Mouse (Mus musculus) adrenal gland, postnatal 4 days (tissue): ENCODE measurements around the gene Vamp5. TPM values are rescaled to one million over a fixed set of nuclear protein-coding genes. Genes with fewer than 3 reads are reported as not detected.

Experiments used
- DNase-seq, 2 experiments: peaks; one replicate each; pipeline ENCODE4 v3.0.0; 2021 to 2022; ENCODE audit warnings: low spot score in 2 of 2, mixed read lengths in 2 of 2
- total RNA-seq, 2 experiments: library from RNA; stranded (reverse); gene quantifications; 2 replicates each; pipeline ENCODE4 v1.2.3; 2021

The Vamp5 gene
- total RNA-seq, 2 experiments from 2014 or later = 33.0 to 40.5 TPM

DNA sequence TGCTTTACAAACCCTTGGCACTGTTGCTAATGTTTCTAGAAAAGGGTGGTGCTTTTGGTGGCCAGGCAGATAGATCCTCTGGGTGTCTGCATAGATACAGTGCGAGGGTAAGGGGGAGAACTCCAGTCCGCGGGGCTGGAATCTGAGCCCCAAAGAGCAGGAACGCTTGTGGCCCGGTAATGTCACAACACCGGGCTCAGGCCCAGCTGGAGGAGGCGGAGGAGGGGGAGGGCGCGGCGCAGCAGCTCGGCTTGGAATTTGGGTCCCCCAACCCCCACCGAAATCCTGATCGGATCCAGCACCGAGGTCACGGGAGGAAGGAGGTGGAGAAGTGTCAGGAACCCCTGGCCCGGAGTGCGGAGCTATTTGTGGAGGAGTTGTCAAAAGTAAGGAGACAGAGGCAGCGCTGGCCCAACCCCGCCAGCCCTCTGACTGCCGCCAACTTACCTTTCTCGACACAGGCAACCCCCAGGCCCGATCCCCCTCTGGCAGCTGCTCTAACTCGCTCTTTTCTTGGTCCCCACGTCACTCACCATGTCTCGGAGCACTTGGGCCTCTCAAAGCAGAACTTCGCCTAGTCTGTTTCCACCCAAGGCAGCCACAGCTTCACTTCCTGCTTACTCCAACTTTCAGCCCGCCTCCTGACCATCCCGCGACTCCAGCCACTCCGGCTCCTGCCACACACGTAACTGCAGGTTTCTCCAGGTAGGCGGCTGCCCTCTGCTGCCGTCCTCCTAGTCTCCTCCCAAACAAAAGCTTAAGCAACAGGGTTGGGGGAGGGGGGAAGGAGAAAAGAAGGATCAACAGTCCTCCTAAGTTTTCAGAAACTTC is 9.9 kb upstream of the Vamp5 start, which contains the start of gene Vamp8:
Gene Vamp8, minus strand, starts transcription at position 763 of the 831 bp plus-strand sequence.
- peak; percentile 54 to 68 for DNase-seq

DNA sequence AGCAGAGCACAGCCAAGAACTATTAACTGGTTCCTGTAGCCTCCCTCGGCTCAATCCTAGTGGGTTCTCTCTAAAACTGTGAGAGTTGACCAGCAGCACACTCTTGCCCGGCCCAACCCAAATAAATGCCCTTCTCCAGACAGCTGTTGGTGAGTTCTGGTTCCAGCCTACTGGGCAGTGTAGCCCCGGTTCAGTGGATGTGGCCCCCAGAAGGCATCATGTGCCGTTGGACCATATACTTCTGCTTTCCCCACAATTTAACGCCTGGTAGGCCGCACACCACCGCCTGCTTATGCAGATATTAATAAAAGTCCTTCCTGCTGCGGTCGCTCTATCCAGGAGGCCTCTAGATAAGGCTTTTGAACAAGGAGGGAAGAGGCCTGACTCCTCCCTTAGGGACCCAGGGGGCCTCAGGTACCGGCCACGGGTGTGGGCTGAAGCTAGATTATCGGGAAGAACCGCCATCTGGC is 9.2 kb upstream of the Vamp5 start:
- DNase-seq = peak in 1 of 2 experiments; percentile 23

DNA sequence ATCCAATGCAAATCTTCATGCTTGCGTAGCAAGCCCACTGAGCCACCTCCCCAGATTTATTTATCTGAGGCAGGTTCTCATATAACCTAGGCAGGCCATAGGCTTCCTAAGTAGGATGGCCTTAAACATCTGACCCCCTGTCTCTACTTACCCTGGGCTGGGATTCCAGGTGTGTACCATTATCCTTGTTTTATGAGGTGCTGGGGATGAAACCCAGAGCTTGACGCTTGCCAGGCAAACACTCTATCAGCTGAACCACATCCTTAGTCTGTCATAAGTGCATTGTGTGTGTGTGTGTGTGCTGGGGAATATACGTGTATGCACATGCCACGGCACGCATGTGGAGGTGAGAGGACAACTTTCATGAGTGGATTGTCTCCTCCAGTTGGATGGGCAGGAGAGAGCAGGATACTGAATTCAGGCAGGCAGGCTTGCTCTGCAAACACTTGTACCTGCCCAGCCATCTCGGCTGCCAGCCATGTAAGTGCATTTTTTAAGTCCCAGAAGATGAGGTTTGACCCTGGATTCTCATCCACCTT is 8.6 kb upstream of the Vamp5 start:
- no peak for DNase-seq

DNA sequence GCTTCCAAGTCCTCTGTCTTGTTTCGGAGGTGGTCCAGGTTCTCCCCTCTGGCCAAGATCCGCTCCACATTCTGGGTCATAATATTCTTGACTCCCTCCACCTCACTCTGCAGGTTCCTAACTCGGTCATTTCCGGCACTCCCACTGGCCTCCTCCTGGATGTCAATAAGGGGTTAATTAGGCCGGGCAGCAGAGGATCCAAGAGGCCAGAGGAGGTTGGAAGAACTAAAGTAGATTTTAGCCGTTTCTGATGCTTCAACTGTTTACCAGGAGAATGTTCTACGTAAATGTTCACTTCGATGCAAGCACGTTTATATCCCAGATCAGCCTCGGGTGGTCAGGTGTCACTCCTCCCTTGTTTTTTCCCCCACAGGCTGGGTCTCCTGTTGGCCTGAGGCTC is 8.0 kb upstream of the Vamp5 start:
- no peak for DNase-seq

DNA sequence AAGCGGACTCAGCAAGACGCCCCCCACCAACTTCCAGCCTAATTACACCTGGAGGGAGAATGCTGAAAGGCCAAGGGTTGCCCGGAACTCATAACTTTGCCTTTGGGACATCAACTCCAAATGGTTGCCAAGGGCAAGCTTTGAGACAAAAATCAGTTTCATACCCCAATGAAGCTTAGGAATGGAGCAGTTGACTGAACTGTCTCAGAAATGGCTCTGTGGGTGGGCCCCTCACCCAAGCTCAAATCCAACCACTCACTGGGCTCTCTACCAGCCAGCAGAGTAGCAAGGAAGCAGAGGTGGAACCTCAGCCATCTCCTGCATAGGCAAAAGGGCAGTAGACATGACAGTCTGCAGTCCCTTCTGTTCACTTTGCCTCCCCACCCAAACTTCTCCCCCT is 7.5 kb upstream of the Vamp5 start:
- no peak for DNase-seq

DNA sequence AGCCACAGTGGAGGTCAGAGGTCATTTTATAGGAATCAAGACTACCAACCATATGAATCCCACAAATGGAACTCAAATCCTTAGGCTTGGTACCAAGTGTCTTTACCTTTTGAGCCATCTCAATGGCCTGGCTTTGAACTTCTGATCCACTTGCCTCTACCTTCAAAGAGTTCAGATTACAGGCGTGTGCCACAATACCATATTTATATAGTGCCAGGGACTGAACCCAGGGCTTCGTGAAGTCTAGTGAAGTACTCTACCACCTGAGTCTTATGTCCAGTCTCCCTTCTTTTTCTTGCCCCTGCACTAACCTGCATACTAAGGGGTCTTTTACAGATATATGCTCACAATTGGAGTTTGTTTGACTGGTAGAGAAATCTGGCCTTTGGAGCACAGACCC is 6.3 kb upstream of the Vamp5 start:
- no peak for DNase-seq

DNA sequence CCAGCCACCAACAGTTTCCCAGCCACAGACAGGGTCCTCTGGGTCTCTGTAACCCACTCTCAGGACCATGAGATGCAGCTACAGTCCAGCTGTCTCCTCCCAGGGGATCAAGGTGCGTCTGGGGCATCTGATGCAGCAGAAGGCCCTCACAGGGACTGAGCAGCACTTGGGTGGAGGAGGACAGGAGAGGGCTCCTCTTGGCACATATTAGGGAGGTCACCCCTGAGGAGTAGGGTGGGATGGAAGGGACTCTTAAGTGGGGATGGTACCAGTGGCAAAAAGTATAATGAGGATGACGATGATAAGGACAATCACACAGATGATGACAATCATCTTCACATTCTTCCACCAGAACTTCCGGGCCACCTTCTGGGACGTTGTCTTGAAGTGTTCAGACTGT is 5.0 kb upstream of the Vamp5 start:
- DNase-seq = no peak

DNA sequence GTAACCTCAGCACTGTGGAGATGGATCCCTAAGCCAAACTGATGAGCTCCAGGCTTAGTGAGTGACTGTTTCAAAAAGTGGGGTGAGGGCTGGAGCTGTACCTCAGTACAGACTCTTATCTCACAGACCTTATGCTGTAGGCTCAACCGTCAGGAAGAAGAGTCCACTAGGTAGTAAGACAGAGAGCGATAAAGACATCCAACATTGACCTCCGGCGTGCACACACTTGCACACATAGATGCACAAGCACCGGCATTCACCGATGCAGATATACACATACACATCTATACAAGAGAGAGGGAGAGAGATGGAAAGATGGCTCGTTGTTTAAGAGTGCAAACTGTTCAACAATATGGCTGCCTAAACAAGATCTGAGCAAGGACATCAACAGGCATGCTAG is 3.7 kb upstream of the Vamp5 start:
- DNase-seq = no peak

DNA sequence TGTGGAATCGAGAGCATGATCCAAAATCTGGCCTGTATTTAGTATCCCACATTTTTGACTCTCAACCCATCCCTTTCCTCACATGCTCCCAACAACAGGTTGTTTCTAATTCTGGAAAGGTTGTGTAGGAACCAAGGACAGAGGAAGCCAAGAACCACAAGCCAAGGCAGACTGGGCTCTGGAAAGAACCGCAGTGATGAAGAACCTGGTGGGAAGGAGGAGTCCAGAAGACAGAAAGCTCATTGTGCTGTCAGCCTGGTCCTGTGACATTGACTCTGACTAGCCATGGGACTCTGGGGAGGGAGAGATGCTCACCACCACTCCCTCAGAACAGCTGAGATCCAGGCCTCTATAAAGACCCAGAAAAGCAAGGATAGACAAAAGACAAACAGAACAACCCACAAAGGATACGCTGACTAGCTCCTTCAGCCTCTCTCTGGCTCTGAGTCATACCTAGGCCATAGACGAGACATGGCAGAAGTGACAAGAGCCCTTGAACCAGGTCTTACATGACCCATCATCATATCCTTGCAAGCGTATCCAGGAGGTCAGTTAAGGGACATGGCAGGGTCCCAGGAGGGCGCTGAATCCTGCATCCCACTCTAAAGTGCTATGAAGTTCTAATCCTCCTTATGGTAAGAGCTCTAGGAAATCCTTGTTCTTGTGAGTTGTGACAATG is 3.0 kb upstream of the Vamp5 start:
- no peak for DNase-seq

DNA sequence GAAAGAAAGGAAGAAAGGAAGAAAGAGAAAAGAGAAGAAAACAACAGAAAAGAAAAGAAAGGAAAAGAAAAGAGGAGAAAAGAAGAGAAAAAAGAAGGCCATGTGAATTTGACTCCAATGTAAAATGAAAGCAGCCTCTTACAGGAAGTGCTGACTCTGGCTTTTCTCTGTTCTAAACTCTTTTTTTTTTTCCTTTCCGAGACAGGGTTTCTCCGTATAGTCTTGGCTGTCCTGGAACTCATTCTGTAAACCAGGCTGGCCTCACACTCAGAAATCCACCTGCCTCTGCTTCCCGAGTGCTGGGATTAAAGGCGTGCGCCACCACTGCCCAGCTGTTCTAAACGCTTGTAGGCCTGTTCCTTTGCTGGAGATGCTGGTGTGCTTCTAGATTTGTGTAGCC is 2.2 kb upstream of the Vamp5 start:
- DNase-seq = no peak

DNA sequence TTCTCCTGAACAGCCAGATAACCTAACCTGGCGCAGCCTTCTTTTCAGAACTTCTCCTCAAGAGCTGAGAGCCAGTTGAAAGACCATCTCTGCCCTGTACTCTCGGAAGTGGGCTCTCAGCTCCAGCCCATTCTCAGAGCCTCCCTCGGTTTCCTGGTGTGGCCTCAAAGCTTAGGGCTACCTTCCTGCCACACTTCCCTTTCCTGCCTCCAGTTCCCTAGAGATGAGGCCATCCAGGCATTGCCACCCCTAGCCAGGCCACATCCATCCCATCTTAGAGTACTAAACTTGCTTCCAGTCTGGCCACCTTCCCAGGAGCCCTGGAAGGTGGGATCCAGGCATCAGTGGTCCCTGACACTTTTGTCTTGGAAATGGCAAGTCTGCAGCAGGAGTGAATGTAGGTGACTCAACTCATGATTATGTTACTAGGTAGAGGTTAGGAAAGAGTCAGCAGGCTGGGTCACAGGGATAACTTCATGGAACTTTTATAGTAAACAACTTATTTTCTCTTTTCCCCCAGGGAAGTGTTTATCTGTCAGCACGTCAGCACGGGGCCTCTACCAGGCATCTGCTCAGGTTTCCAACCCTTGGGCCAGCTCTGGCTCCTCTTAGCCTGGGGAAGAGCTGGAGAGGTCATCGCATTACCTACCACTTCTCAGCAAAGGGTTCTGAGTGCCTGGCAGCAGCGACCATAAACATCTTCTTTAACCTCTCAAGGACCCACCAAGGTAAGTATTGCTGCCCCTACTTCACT is 714 bp downstream of the Vamp5 start:
- DNase-seq = no peak

DNA sequence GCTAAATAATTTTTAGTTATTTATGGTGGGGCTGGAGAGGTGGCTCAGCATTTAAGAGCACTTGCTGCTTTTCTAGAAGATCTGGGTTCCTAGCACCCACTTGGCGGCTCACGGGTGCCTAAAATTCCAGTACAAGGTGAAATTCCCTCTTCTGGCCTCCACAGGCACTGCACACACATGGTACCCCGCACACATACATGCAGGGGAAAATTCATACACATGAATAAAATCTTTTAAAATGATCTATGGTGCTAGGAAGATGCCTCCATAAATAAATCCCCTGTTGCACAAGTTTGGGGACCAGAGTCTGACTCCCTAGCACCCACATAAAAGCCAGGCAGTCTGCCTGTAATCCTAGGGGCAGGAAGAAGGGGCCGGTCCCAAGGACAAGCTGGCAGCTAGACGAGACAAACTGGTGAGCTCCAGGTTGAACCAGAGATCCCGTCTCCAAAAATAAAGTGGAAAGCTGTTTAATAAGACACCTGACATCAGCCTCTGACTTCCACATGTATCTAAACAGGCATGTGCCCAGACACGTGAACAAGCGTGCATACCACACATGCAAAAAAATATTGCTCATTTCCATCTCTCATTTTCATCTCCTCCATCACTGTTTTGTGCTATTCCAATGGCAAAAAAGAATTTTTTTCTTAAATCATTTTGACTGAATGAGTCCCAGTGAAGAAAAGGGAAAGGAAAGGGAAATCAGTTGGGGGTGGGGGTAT is 1.6 kb downstream of the Vamp5 start:
- DNase-seq = no peak

DNA sequence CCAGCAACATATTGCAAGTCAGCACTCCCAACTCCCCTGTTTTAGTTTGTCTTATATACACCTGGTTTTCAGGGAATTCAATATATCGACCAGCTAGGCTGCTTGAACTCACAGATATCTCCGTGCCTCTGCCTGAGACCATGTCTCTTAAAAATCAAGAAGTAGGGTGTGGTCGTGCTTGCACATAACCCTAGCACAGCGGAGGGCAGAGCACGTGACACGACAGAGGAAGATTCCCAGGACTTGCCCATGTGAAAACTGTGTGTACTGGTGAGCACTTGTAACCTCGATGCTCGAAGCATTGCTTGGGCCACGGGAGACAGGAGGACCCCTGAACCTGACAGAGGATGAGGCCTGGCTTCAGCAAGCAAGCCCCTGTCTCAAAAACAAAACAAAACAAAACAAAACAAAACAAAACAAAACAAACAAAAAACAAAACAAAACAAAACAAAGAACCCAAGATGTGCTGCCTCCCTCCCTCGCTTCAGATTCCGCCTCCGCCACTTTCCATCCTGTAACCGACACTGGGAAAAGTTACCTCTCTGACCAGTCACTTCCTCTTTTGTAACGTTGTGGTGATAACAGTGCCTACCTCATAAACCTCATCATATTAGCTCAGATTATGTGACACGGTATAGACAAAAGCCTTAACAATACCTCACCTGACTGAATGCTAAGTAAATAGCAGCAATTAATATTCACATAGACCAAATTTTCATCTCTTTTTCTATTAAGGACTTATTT is 5.3 kb downstream of the Vamp5 start:
- DNase-seq = no peak

DNA sequence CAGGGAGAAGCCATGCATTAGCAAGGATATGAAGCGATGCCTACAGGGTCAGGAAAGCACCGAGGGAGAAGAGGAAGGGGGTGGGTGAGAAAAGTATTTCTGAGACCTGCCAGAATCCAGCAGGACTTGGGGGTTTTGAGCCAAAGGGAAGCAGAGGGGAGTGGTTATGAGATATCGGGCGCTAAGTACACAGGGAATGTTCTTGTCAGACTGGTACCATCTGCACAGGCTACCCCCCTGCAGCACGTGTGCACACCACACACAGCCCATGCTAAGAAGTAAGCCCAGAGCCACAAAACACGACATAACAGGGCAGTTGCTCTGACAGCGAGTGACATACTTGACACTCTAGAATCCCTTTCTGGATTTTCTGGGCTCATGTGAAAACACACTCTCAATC is 6.1 kb downstream of the Vamp5 start:
- no peak for DNase-seq

DNA sequence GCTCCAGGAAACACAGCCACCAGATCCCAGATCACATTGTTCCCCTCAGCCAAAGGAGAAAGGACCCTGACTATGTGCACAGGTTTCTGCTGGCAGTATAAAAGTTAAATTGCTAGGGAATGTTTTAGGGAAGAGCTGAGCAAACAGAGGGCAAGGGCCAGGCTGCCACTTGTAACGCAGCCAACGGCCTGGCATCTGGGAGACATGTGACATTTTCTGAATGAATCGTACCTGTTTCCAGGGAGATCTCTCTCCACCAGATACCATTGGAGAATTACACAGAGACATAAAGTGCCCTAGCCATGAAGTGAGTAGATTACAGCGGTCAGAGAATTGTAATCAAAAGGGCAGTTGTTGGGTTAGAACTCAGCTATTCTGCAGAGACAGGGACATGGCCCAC is 7.1 kb downstream of the Vamp5 start:
- no peak for DNase-seq

DNA sequence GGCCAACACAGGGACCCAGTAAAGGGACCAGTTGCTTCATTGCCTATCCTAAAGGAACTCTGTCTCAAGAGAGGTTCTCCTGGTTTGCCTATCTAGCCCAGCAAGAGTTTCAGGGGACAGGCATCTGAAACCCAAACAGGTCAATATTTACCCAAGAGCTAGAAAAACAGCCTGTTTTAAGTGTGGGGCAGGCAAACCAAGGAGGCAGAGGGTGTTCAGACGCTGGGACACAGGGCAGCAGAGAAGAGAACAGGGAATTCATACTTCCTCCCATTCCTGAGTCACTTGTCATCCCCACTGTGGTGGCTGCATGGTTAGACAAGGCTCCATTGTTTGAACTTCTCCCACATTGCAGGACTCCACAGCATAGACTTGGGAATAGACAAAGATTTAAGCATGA is 8.7 kb downstream of the Vamp5 start:
- DNase-seq = no peak

DNA sequence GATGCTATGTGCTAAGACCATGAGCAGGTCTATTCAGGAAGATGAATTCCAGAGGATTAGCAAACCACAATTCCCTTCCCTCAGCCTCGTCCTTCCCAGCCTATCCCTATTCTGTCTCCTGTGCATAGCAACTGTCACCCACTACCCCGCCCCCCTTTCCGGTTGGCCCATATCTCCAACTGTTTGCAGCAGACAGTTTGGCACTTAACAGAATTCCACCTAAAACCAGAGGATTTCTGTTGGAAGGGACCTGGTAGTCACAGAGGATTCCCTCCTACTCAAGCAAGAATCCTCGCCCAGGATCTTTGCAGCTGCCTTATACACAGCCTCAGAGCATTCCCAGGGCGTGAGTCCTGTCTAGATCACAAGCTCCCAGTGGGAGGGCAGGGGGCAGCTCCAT is 9.1 kb downstream of the Vamp5 start:
- no peak for DNase-seq

DNA sequence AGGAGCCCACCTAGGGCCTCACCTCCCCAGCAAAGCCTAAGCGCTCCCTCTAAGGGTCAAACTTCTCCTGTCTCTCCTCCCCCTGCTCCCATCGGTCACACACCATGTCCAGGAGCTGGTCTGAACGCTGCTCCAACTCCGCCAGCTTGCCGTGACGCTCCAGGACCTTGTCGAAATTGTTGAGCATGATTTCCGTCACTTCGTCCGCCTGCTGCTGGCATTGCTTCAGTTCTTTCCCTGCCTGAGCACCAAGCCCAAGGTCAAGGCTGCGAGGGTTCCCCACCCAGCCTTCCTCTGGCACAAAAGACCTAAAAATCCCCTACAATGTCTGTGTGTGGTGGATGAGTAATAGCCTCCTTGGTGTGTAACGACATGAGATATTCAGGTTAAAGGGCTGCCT is 10.2 kb downstream of the Vamp5 start:
- peak in 1 of 2 experiments; percentile 39 for DNase-seq

DNA sequence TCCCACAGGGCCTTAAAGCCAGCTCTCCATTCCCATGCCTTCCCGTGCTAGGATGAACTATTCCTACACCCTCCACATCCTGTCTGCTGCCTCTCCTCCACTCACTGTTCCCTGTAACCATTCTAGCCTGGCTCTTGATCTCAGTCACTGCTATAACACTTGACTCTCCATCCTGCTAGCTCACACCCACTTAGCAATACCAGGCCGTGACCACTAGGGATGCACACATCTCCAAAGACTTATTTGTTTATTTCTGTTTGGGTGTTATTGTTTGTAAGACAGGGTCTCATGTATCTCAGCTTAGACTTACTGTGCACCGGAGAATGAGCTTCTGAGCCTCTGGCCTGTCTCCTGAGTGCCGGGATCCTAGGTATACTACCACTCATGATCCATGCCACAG is 10.7 kb downstream of the Vamp5 start:
- no peak for DNase-seq

DNA sequence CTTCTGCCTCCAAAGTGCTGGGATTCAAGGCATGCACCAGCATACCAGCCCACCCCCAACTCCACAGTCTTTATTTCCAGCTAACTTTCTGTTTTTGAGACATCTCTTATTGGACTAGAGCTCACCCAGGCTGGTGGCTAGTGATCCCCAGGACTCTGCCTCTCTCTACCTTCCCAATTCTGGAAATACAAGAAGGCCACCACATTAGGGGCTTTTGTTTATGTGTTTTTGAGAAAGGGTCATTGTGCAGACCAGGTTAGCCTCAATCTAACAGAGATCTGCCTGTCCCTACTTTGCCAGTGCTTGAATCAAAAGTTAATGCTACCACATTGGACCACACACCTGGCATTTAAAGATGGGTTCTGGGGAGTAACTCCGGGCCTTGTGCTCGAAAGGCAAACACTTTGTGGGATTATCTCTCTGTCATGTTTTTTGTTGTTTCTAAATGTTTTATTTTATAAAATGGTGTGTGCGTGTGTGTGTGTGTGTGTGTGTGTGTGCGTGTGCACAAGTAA is 12.8 kb downstream of the Vamp5 start:
- DNase-seq = no peak
